8 mouse cellular contexts compared by ENCODE assay signal in genomic region chr2:23155777-23156607, GRCm38 (mm10). TPM values are rescaled to one million over a fixed set of nuclear protein-coding genes. Genes with fewer than 3 reads are reported as not detected.
DNase-seq lines count a peak whose midpoint lies in the region; ATAC-seq lines count a peak whose summit lies in the region.

Gene Mastl, minus strand, starts transcription at chr2:23156024.
Gene Yme1l1, plus strand, starts transcription at chr2:23156369.

- H3K27ac ChIP-seq in brown adipose tissue, adult 24 weeks (replicated peaks; ENCODE audit: low read depth, low read length), result peak within 1 kb of the TSS; percentile 100
- peak within 1 kb of the TSS; percentile 100 for H3K27ac ChIP-seq in heart, embryonic 13.5 days (replicated peaks)
- H3K27ac ChIP-seq in liver, embryonic 12.5 days, result peak within 1 kb of the TSS; percentile 100
- H3K27ac ChIP-seq in stomach, embryonic 15.5 days, result peak within 1 kb of the TSS; percentile 100

- ATAC-seq in heart, embryonic 13.5 days (ENCODE audit: extremely low read depth, insufficient number of reproducible peaks, low FRiP score, low TSS enrichment), result peak; percentile 98
- ATAC-seq in liver, embryonic 12.5 days, result peak; percentile 97
- ATAC-seq in stomach, embryonic 15.5 days (ENCODE audit: insufficient read depth, low FRiP score, low read depth), result peak; percentile 98

- H3K27me3 ChIP-seq in heart, embryonic 13.5 days (replicated peaks), result no peaks in the 10 kb centered on the region
- no peaks in the 10 kb centered on the region for H3K27me3 ChIP-seq in liver, embryonic 12.5 days (replicated peaks)
- H3K27me3 ChIP-seq in stomach, embryonic 15.5 days (replicated peaks), result no peaks in the 10 kb centered on the region

- peak within 1 kb of the TSS; percentile 87 for H3K4me3 ChIP-seq in brown adipose tissue, adult 24 weeks (ENCODE audit: insufficient read depth, low read depth, low read length)
- H3K4me3 ChIP-seq in heart, embryonic 13.5 days, result peak within 1 kb of the TSS; percentile 91
- peak within 1 kb of the TSS; percentile 92 for H3K4me3 ChIP-seq in liver, embryonic 12.5 days
- H3K4me3 ChIP-seq in stomach, embryonic 15.5 days (replicated peaks), result peak within 1 kb of the TSS; percentile 64

- H3K9me3 ChIP-seq in heart, embryonic 13.5 days, result no peaks in the 10 kb centered on the region
- H3K9me3 ChIP-seq in liver, embryonic 12.5 days (replicated peaks), result no peaks in the 10 kb centered on the region
- no peaks in the 10 kb centered on the region for H3K9me3 ChIP-seq in stomach, embryonic 15.5 days

- DNase-seq in CD4-positive, CD25-positive, alpha-beta regulatory T cell, adult 2 months (ENCODE audit: low read depth, low spot score), result peak; percentile 100
- peak; percentile 40 for DNase-seq in fat pad, adult 2 months (ENCODE audit: extremely low read depth, low read depth, low spot score)
- DNase-seq in kidney, postnatal 10 days, result peak; percentile 99
- peak; percentile 96 to 99 for DNase-seq in natural killer cell, adult 2 months (ENCODE audit: low spot score in 2 of 2)

- peak within 1 kb of the TSS; percentile 94 for H3K4me2 ChIP-seq in heart, embryonic 13.5 days
- H3K4me2 ChIP-seq in liver, embryonic 12.5 days, result peak within 1 kb of the TSS; percentile 90
- peak within 1 kb of the TSS; percentile 69 for H3K4me2 ChIP-seq in stomach, embryonic 15.5 days

- H3K9ac ChIP-seq in heart, embryonic 13.5 days, result peak within 1 kb of the TSS; percentile 87
- H3K9ac ChIP-seq in liver, embryonic 12.5 days, result peak within 1 kb of the TSS; percentile 85
- peak within 1 kb of the TSS; percentile 69 for H3K9ac ChIP-seq in stomach, embryonic 15.5 days

- H3K36me3 ChIP-seq in heart, embryonic 13.5 days, result peaks cover 8% of the 10 kb centered on the region
- H3K36me3 ChIP-seq in liver, embryonic 12.5 days, result peaks cover 15% of the 10 kb centered on the region
- no peaks in the 10 kb centered on the region for H3K36me3 ChIP-seq in stomach, embryonic 15.5 days

- H3K4me1 ChIP-seq in brown adipose tissue, adult 24 weeks (ENCODE audit: control insufficient read depth, insufficient read depth, insufficient read length, low read length), result peaks cover 10% of the 10 kb centered on the region
- peaks cover 33% of the 10 kb centered on the region for H3K4me1 ChIP-seq in heart, embryonic 13.5 days
- peaks cover 49% of the 10 kb centered on the region for H3K4me1 ChIP-seq in liver, embryonic 12.5 days
- peaks cover 18% of the 10 kb centered on the region for H3K4me1 ChIP-seq in stomach, embryonic 15.5 days

- under 1% methylated on average over 61 of the region's 61 CpGs for WGBS in heart, embryonic 13.5 days
- WGBS in liver, embryonic 12.5 days (ENCODE audit: insufficient replicate concordance), result under 1% methylated on average over 61 of the region's 61 CpGs
- WGBS in stomach, embryonic 15.5 days, result under 1% methylated on average over 61 of the region's 61 CpGs

RNA-seq across cellular contexts. Expression of gene Mastl, which starts in this region (rescaled TPM):
- 0.32 TPM in 1 of 2 replicates, not detected in the other for polyA plus RNA-seq in brown adipose tissue, adult 24 weeks (2012; ENCODE audit: insufficient read depth, insufficient read length, missing spikeins)
- 7.8 and 8.0 TPM in 2 replicates for polyA plus RNA-seq in heart, embryonic 13.5 days (2015; fragmentation: Nextera tagmentation; extraction: Ambion mirVana)
- polyA plus RNA-seq in liver, embryonic 12.5 days (2016; fragmentation: Nextera tagmentation; extraction: Ambion mirVana), result 8.5 and 8.6 TPM in 2 replicates
- 8.3 and 9.6 TPM in 2 replicates for polyA plus RNA-seq in stomach, embryonic 15.5 days (2015; fragmentation: Nextera tagmentation; extraction: Ambion mirVana)

RNA-seq across cellular contexts. Expression of gene Yme1l1, which starts in this region (rescaled TPM):
- 46.0 and 46.4 TPM in 2 replicates for polyA plus RNA-seq in brown adipose tissue, adult 24 weeks (2012; ENCODE audit: insufficient read depth, insufficient read length, missing spikeins)
- polyA plus RNA-seq in heart, embryonic 13.5 days (2015; fragmentation: Nextera tagmentation; extraction: Ambion mirVana), result 44.0 and 45.0 TPM in 2 replicates
- 50.5 and 50.6 TPM in 2 replicates for polyA plus RNA-seq in liver, embryonic 12.5 days (2016; fragmentation: Nextera tagmentation; extraction: Ambion mirVana)
- polyA plus RNA-seq in stomach, embryonic 15.5 days (2015; fragmentation: Nextera tagmentation; extraction: Ambion mirVana), result 68.0 and 72.1 TPM in 2 replicates

Comparison
In these comparisons a context has a peak if more than half of its experiments do, and no peak if none do; other contexts are left out.
1. Peak in every context shown above with its lines: DNase-seq, ATAC-seq, H3K4me3 ChIP-seq and H3K27ac ChIP-seq.
2. DNase-seq: peak in every context shown above with its lines; median percentile 100 in CD4-positive, CD25-positive, alpha-beta regulatory T cell, adult 2 months; 99 in kidney, postnatal 10 days; 98 in natural killer cell, adult 2 months; 40 in fat pad, adult 2 months.